Mouse (Mus musculus) embryonic fibroblast, embryonic 13.5 days (primary cell): Measurements from ENCODE around the gene Cdk17. TPM values are rescaled to one million over a fixed set of nuclear protein-coding genes. Genes with fewer than 3 reads are reported as not detected.
A peak's percentile ranks its signal among the peaks of the same experiment; 100 is the strongest.

ENCODE experiments used
- H3K27ac ChIP-seq: 2 replicates; pipeline ENCODE4 v1.5.1; 2012; ENCODE audit warnings: low read length, control low read depth, inconsistent platforms; ENCODE audit not compliant: insufficient read depth
- H3K4me1 ChIP-seq: 2 replicates; pipeline ENCODE4 v1.6.1; 2011; ENCODE audit warnings: low read length; ENCODE audit not compliant: control insufficient read depth, insufficient read depth
- H3K4me3 ChIP-seq: 2 replicates; pipeline ENCODE4 v1.5.1; 2011; ENCODE audit warnings: mild to moderate bottlenecking, control low read depth, low read length; ENCODE audit not compliant: insufficient read depth
- CTCF ChIP-seq: IDR thresholded peaks from 2 replicates; pipeline ENCODE4 v1.5.1; 2011; ENCODE audit warnings: mild to moderate bottlenecking, control low read depth, low read length, moderate library complexity, borderline replicate concordance; ENCODE audit not compliant: insufficient read depth
- POLR2A ChIP-seq: IDR thresholded peaks from 2 replicates; pipeline ENCODE4 v1.6.1; 2011; ENCODE audit warnings: low read depth, mild to moderate bottlenecking, control low read depth, low read length, moderate library complexity
- polyA plus RNA-seq: library from polyadenylated mRNA; stranded (reverse); fragments of >200 nt; gene quantifications from 2 replicates; pipeline ENCODE4 v1.2.4, GENCODE M21; 2011; ENCODE audit warnings: low read depth; ENCODE audit not compliant: missing spikeins, insufficient read length

Gene Cdk17
- polyA plus RNA-seq, 1 experiment = 35.1 TPM

DNA sequence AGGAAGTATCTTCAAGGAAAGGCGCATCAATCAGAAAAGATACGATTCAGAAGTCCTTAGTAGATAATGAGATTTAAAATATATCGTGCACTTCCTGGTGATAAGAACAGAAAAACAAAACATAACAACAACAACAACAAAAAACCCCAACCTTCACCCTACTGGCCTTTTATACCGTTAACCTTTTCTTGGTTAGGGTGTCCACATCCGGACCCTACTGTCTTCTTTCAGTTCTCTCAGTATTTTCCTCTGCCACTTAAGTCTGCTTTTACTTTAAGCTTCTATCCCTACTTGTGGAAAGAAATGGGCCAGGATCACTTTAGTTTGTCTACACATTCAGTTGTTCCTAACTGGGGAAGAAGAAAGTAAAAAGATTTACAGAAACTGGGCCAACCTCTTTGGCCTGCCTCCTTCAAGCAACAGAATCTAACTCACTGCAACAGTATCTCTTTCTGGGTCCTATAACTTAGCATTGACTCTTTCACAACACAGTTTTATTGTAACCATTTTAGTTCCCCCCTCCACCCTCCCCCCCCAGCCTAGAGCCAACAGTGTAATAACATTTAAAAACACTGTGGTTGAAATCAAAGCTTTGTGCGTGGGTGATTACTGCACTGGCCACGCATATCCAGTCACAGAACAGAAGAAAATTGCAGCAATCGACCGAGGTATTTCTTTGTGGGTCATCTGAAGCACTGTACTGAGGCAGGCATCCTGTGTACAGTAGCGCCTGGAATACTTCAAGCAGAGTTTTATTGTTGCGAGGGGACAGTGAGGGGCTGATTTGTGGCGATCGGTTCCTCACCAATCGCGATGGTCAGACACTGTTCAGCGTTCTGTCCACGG is 801 bp upstream of the Cdk17 start:
- no peaks in the 10 kb centered on the region; the same call in 1 of the 2 replicates for H3K4me1 ChIP-seq
- peak overlapping the region; percentile 64 for H3K27ac ChIP-seq
- TF ChIP-seq POLR2A (peak; percentile 99), CTCF (no peak)
- H3K4me3 ChIP-seq = peak overlapping the region; percentile 50

DNA sequence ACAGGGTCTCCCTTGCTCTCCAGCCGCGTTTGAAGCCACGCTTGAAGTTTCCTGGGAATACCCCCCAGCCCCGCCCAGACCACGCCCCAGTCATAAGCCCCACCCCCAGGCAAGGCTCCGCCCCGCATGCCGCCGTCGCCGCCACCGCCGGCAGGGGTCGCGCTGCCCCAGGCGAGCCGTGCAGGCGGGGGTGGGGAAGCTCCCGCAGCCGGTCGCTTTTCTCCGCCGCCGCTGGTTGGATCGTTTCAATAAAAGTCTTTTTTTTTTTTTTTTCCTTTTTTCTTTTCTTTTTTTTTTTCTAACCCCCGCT is 223 bp upstream of the Cdk17 start:
- Histone ChIP-seq H3K4me1 (no peaks in the 10 kb centered on the region; the same call in 1 of the 2 replicates), H3K27ac (peak overlapping the region; percentile 97), H3K4me3 (peak overlapping the region; percentile 71)
- TF ChIP-seq CTCF (peak; percentile 48; the same call in 1 of the 2 replicates), POLR2A (no peak)

DNA sequence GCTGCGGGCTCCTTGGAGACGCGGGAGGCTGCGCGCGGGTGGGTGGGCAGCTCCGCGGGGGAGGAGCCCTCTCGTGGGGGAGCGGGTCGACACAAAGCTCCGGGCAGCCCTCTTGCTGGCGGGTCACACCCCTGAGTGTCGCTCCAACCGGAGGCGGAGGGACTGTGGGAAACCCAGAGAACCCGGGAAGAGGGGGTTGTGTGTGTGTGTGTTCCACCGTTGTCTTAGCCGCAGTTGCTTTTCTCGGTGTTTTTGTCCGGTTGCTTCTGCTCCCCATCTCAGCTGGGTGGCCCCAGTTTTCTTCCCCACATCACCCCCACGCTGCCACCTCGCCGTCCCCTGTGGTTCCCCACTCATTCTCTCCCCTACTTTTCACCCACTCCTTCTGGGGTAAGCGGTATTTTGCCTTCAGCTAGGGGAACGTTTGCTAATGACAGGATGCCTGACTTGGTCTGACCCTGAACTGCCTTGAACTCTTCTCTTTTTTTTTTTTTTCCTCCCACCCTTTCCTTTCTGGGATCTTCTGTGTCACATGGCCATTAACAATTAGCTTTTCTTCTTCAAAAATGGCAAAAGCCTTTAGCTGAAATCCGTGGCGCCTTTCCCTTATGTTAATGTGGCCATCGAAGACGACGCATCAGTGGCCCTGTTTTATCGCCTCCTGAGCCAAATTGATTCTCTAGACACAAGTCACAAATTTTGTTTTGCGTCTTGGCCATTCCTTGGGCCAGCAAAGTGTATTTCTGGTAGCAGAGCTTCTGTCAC is 1.0 kb downstream of the Cdk17 start:
- TF ChIP-seq CTCF (no peak), POLR2A (peak; percentile 33)
- H3K27ac ChIP-seq = peak overlapping the region; percentile 65
- H3K4me1 ChIP-seq = peaks cover 4% of the 10 kb centered on the region
- peak overlapping the region; percentile 71 for H3K4me3 ChIP-seq

DNA sequence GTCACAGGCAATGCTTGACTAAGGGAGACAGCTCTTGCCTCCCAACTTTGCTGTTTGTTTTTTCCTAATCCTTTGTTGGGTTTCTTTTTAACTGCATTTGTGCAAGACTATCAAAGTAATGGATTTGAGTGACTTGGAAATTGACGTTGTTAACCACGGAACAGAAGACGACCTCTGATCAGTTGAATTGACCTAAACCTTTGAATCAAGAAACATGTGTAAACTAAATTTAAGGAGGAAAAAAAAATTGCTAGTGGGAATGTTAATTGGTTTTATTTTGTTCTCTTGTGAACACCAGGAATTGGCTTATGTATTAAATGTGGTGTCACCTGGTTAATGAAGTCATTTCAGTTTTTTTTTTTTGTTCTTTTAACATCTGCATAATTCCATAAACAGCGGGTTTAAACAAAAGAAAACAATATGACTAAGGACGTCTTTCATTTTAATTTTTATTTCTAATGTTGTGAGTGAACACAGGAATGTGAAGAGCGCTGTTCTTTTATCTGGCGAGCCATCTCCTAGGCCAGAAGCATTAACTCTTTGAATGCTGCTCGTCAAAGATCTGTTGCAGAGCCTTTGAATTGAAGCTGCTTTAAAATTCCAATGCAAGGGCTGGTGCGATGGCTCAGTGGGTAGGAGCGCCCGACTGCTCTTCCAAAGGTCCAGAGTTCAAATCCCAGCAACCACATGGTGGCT is 1.7 kb downstream of the Cdk17 start:
- Histone ChIP-seq H3K4me3 (peak overlapping the region; percentile 71), H3K4me1 (peaks cover 4% of the 10 kb centered on the region), H3K27ac (peak overlapping the region; percentile 65)
- TF ChIP-seq POLR2A (no peak), CTCF (no peak)

DNA sequence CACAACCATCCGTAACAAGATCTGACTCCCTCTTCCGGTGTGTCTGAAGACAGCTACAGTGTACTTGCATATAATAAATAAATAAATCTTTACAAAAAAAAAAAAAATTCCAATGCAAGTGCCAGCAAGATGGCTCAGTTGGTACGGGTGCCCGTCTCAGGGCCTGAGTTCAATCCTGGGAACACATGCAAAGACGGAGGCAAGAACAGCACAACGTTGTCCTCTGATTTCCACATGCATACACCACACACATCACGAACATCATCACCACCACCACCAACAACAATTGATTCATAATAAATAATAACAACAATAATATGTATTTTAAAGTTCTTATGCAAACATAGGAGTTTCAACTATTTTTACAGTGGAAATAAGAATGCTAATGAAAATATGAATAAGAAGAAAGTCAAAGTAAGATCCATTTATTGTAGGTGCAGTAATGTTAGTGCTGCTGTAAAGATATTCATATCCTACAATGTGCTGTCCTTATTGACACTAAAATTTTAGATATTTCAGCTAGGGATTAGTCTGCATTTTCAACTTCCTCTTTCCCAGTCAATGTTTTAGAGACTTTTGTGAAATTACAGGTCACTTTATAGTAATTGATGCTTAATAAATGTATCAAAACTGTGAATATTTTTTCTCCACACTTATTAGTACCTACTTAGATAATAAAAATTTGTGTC is 2.4 kb downstream of the Cdk17 start:
- H3K27ac ChIP-seq = no peak overlapping the region
- peak overlapping the region; percentile 38; the same call in 1 of the 2 replicates for H3K4me3 ChIP-seq
- no peak for TF ChIP-seq CTCF
- no peak for TF ChIP-seq POLR2A

DNA sequence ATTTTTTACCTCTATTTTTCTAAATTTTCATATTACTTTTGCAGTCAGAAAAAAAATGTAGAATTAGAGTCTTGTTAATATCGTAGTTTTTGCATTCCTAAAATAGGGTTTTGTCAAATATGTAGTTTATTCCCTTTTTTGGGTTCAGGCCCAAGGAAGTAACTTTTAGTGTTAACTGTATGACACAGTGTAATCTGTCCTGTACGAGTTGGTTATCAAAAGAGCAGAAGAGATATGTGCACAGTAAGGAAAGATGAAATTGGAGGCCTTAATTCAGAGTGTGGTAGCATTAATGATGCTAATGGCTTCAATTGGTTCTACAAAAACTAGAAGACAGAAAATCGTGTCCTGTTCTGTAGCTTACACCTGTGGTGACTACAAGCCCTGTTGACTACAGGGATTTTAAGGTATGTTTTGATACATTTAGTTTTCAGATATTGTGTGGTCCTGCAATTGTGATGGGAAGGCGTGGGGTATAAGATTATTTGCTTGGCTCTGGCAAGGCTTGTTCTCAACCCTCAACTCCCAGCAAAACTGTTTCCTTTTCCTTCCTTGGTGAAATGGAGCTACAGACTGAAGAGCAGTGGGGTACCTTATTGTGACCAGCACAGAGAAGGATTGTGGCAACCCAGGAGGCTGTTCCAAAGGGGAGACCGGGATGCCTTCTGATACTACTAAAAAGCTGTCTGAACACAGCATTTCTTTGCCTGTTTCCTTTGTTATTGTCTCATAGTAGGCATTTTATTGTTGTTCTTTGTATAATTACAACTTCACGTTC is 3.2 kb downstream of the Cdk17 start:
- H3K4me3 ChIP-seq = no peak overlapping the region
- peaks cover 8% of the 10 kb centered on the region for H3K4me1 ChIP-seq
- TF ChIP-seq POLR2A = no peak
- TF ChIP-seq CTCF = no peak
- no peak overlapping the region for H3K27ac ChIP-seq

More for the DNA sequence above, 2.4 kb downstream of the Cdk17 start:
- H3K4me1 ChIP-seq = peaks cover 7% of the 10 kb centered on the region

DNA sequence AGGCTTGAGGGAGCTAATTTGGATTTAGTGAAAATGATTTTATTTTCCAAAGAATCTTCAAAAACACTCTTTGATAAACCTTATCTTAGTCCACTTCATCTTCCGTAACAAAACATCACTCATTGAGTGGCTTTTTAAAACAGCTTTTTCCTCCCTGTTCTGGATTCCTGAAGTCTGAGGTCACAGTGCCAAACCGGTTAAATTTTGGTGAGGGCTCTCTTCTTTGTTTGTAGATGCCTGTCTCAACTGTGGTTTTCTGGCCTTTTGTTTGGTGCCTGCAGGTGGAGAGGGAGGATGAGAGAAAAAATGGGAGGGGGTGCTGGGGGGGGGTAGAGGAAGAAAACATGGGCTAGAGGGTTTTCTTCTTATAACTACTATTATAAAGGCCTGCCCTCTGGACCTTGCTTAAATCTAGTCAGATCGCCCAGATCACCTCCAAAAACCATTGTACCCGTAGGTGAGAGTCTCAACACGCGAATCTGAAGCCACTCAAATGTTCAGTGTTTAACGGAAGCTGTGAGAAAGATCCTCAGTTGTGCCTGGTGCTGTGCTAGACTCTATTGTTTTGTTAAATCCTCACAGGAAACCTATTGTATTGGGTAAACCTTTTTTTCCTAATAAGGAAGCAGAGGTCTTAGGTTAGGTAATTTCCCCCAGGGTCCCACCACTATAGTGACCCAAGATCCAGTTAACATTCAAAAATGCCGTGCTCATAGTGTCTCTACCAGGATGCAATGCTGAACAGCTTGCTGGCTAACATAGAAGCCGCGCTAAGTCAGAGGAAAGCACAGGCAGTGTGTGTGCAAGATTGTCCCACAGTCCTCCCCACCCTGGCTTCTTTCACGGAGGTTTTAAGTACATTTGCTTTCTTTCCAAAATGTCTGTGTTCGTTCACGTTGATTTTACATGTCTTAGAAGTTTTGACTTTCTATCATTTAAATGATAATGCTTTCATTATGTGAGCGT is 5.0 kb downstream of the Cdk17 start:
- H3K27ac ChIP-seq = no peak overlapping the region
- H3K4me3 ChIP-seq = no peak overlapping the region
- peaks cover 8% of the 10 kb centered on the region for H3K4me1 ChIP-seq
- TF ChIP-seq CTCF = no peak
- TF ChIP-seq POLR2A = no peak

DNA sequence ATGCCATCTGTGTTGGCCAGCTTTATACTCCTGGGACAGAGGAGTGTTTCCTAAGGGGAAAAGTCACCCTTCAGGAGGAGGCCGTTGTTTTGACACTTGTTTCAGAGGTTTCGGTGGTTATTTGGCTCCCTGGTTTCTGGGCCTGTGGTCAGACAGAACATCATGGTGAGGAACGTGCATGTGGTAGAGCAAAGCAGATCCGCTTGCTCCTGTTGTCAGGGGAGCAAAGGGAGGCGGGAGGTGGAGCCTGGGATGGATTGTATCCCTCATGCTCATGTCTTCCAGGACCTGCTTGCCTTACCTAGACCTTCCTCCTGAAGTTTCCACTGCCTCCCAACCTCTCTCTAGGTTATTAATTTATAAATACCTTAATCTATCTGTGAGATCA is 5.7 kb downstream of the Cdk17 start:
- no peak overlapping the region for H3K27ac ChIP-seq
- H3K4me1 ChIP-seq = peaks cover 8% of the 10 kb centered on the region
- TF ChIP-seq CTCF = no peak
- no peak for TF ChIP-seq POLR2A
- no peak overlapping the region for H3K4me3 ChIP-seq
